In genomic region chr5:52669426-52670191, GRCm38 (mm10) we compare ENCODE assay signal across 7 mouse cellular contexts. TPM values are rescaled to one million over a fixed set of nuclear protein-coding genes. Genes with fewer than 3 reads are reported as not detected.
DNase-seq lines count a peak whose midpoint lies in the region; ATAC-seq lines count a peak whose summit lies in the region.

Gene Sepsecs, minus strand, starts transcription at chr5:52669708.

- H3K9me3 ChIP-seq in embryonic facial prominence, embryonic 12.5 days: no peaks in the 10 kb centered on the region
- no peaks in the 10 kb centered on the region for H3K9me3 ChIP-seq in limb, embryonic 11.5 days (ENCODE audit: control insufficient read depth, low read length)
- no peaks in the 10 kb centered on the region for H3K9me3 ChIP-seq in midbrain, embryonic 14.5 days (ENCODE audit: control insufficient read depth, low read length)

- WGBS in embryonic facial prominence, embryonic 12.5 days: 4% methylated on average over 56 of the region's 56 CpGs
- 4% methylated on average over 56 of the region's 56 CpGs for WGBS in limb, embryonic 11.5 days
- 4% methylated on average over 56 of the region's 56 CpGs for WGBS in midbrain, embryonic 14.5 days

- H3K36me3 ChIP-seq in embryonic facial prominence, embryonic 12.5 days: 0 out of 2 replicates have a peak, but pooled peaks cover 6% of the 10 kb centered on the region
- no peaks in the 10 kb centered on the region for H3K36me3 ChIP-seq in limb, embryonic 11.5 days (ENCODE audit: control insufficient read depth, insufficient read depth, low read length)
- H3K36me3 ChIP-seq in midbrain, embryonic 14.5 days (ENCODE audit: control insufficient read depth, insufficient read depth, low read length): peaks cover 10% of the 10 kb centered on the region

- H3K4me1 ChIP-seq in embryonic facial prominence, embryonic 12.5 days: no peaks in the 10 kb centered on the region
- no peaks in the 10 kb centered on the region for H3K4me1 ChIP-seq in limb, embryonic 11.5 days (ENCODE audit: control insufficient read depth, insufficient read depth, low read length)
- 0 out of 2 replicates have a peak, but pooled peaks cover 4% of the 10 kb centered on the region for H3K4me1 ChIP-seq in midbrain, embryonic 14.5 days (ENCODE audit: control insufficient read depth, insufficient read depth, low read length)

- peak within 1 kb of the TSS; percentile 89 for H3K4me3 ChIP-seq in embryonic facial prominence, embryonic 12.5 days
- H3K4me3 ChIP-seq in limb, embryonic 11.5 days (ENCODE audit: low read depth, low read length): peak within 1 kb of the TSS; percentile 78
- H3K4me3 ChIP-seq in midbrain, embryonic 14.5 days (replicated peaks; ENCODE audit: low read depth, low read length): peak within 1 kb of the TSS; percentile 80

- peak within 1 kb of the TSS; percentile 61 for H3K4me2 ChIP-seq in embryonic facial prominence, embryonic 12.5 days (replicated peaks)
- H3K4me2 ChIP-seq in limb, embryonic 11.5 days (ENCODE audit: low read depth, severe bottlenecking): peak within 1 kb of the TSS; percentile 57
- H3K4me2 ChIP-seq in midbrain, embryonic 14.5 days (ENCODE audit: low read length): peak within 1 kb of the TSS; percentile 61

- H3K27me3 ChIP-seq in embryonic facial prominence, embryonic 12.5 days: peaks cover 5% of the 10 kb centered on the region; the same call in 1 of the 2 replicates
- no peaks in the 10 kb centered on the region for H3K27me3 ChIP-seq in limb, embryonic 11.5 days (ENCODE audit: control insufficient read depth, insufficient read depth, low read length)
- H3K27me3 ChIP-seq in midbrain, embryonic 14.5 days (ENCODE audit: control insufficient read depth, insufficient read depth, low read length): no peaks in the 10 kb centered on the region

- peak; percentile 85 for ATAC-seq in embryonic facial prominence, embryonic 12.5 days (ENCODE audit: insufficient number of reproducible peaks, insufficient read depth, low FRiP score, low TSS enrichment)
- peak; percentile 92 for ATAC-seq in limb, embryonic 11.5 days (ENCODE audit: insufficient number of reproducible peaks, low FRiP score, low TSS enrichment, low read depth)
- peak; percentile 93 for ATAC-seq in midbrain, embryonic 14.5 days (ENCODE audit: low FRiP score, low TSS enrichment)

- H3K27ac ChIP-seq in embryonic facial prominence, embryonic 12.5 days: 0 out of 2 replicates have a peak within 1 kb of the TSS, but pooled peaks have one; percentile 23
- H3K27ac ChIP-seq in limb, embryonic 11.5 days (replicated peaks; ENCODE audit: low read depth, low read length): no peak within 1 kb of the TSS
- peak within 1 kb of the TSS; percentile 63; the same call in 1 of the 2 replicates for H3K27ac ChIP-seq in midbrain, embryonic 14.5 days (replicated peaks; ENCODE audit: low read depth, low read length)

- DNase-seq in adrenal gland, postnatal 25 days: peak; percentile 94
- DNase-seq in heart, adult 11 months: peak; percentile 99
- peak; percentile 93 for DNase-seq in kidney, adult 18-20 months
- DNase-seq in limb, embryonic 11.5 days (ENCODE audit: low spot score): peak; percentile 94
- DNase-seq in midbrain, embryonic 14.5 days: peak; percentile 96
- peak; percentile 82 to 91 for DNase-seq in spleen, adult 18-20 months

- peak within 1 kb of the TSS; percentile 79 for H3K9ac ChIP-seq in embryonic facial prominence, embryonic 12.5 days
- peak within 1 kb of the TSS; percentile 77 for H3K9ac ChIP-seq in limb, embryonic 11.5 days (ENCODE audit: low read length)
- peak within 1 kb of the TSS; percentile 89 for H3K9ac ChIP-seq in midbrain, embryonic 14.5 days (replicated peaks; ENCODE audit: low read length)

RNA-seq across cellular contexts. Expression of gene Sepsecs, which starts in this region (rescaled TPM):
- total RNA-seq in adrenal gland, postnatal 25 days (2021): 18.4 and 20.7 TPM in 2 replicates
- 7.7 and 9.6 TPM in 2 replicates for polyA plus RNA-seq in embryonic facial prominence, embryonic 12.5 days (2016; fragmentation: Nextera tagmentation; extraction: Ambion mirVana)
- polyA plus RNA-seq in limb, embryonic 11.5 days (2014; fragmentation: Nextera tagmentation; extraction: Ambion mirVana): 6.4 and 7.7 TPM in 2 replicates
- 7.2 and 10.7 TPM in 2 replicates for polyA plus RNA-seq in midbrain, embryonic 14.5 days (2014; fragmentation: Nextera tagmentation; extraction: Ambion mirVana)
